Mouse (Mus musculus) yolk sac, embryonic 10.5 days (tissue): ENCODE results near the gene Secisbp2.
A peak's percentile ranks its signal among the peaks of the same experiment; 100 is the strongest.
"Not testable (repeated sequence)": the region's sequence is repeated elsewhere in the genome, so short reads cannot be mapped to it uniquely, and the experiment has no call there.

Experiments used
- DNase-seq: peaks from one replicate; pipeline ENCODE4 v3.0.0-alpha.2; 2017; ENCODE audit warnings: low spot score

The Secisbp2 gene

GRCm38 (mm10) chr13:51643924-51644828 is 7.3 kb upstream of the Secisbp2 start:
- no peak for DNase-seq

GRCm38 (mm10) chr13:51644829-51645789 is 6.4 kb upstream of the Secisbp2 start, which contains the start of gene Cks2:
Cks2 (plus strand) TSS chr13:51645232.
- peak; percentile 100 for DNase-seq

GRCm38 (mm10) chr13:51645872-51646271 is 5.6 kb upstream of the Secisbp2 start:
- peak; percentile 50 for DNase-seq

GRCm38 (mm10) chr13:51646362-51647027 is 5.0 kb upstream of the Secisbp2 start:
- DNase-seq = no peak

- DNase-seq = peak; percentile 67
Observed at GRCm38 (mm10) chr13:51647770-51648169, 3.7 kb upstream of the Secisbp2 start.

GRCm38 (mm10) chr13:51648237-51648636 is 3.3 kb upstream of the Secisbp2 start:
- DNase-seq = peak; percentile 43

GRCm38 (mm10) chr13:51649740-51650139 is 1.8 kb upstream of the Secisbp2 start:
- no peak for DNase-seq

GRCm38 (mm10) chr13:51653159-51653558 is 1.7 kb downstream of the Secisbp2 start:
- no peak for DNase-seq

- no peak for DNase-seq
Observed at GRCm38 (mm10) chr13:51653961-51654360, 2.5 kb downstream of the Secisbp2 start.

- no peak for DNase-seq
Observed at GRCm38 (mm10) chr13:51656516-51657235, 5.2 kb downstream of the Secisbp2 start.

- DNase-seq = no peak
Observed at GRCm38 (mm10) chr13:51658094-51658493, 6.6 kb downstream of the Secisbp2 start.

- no peak for DNase-seq
Observed at GRCm38 (mm10) chr13:51659573-51659972, 8.1 kb downstream of the Secisbp2 start.

GRCm38 (mm10) chr13:51663561-51663960 is 12.1 kb downstream of the Secisbp2 start:
- no peak for DNase-seq

- DNase-seq = not testable (repeated sequence)
Observed at GRCm38 (mm10) chr13:51668195-51668594, 16.7 kb downstream of the Secisbp2 start.

- DNase-seq = no peak
Observed at GRCm38 (mm10) chr13:51676641-51677040, 25.1 kb downstream of the Secisbp2 start.

- DNase-seq = no peak
Observed at GRCm38 (mm10) chr13:51677041-51677440, 25.5 kb downstream of the Secisbp2 start.

- DNase-seq = no peak
Observed at GRCm38 (mm10) chr13:51677630-51678185, 26.2 kb downstream of the Secisbp2 start.

GRCm38 (mm10) chr13:51678687-51679086 is 27.2 kb downstream of the Secisbp2 start:
- no peak for DNase-seq

- DNase-seq = no peak
Observed at GRCm38 (mm10) chr13:51679332-51679731, 27.8 kb downstream of the Secisbp2 start.

GRCm38 (mm10) chr13:51681076-51681475 is 29.6 kb downstream of the Secisbp2 start:
- DNase-seq = no peak

- no peak for DNase-seq
Observed at GRCm38 (mm10) chr13:51681634-51682033, 30.1 kb downstream of the Secisbp2 start.
